Mouse (Mus musculus): ENCODE measurements around the gene Zmpste24. TPM values are rescaled to one million over a fixed set of nuclear protein-coding genes. Genes with fewer than 3 reads are reported as not detected.

Zmpste24 gene
- polyA plus RNA-seq, 1 experiment from 2014 or later, result 26.6 TPM

DNA sequence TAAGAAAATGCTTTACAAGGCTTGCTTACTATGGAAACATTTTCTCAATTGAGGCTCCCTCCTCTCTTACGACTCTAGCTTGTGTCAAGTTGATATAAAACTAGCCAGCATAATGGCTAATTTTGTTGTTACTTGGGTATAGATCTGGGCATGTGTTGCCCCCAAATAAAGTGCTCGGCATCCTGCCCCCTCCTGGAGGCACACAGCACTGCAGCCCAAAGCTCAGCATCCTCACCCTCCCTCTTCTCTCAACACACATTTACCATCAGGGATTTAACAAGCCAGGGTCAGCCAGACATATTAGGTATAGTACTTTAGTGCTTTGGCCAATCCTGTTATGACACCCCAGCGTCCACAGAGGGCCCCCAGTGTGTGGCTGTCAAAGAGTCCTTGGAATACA, 41.7 kb downstream of the Zmpste24 start:
- Histone ChIP-seq H3K4me3 (no peak overlapping the region), H3K27ac (replicated peaks) (no peak overlapping the region), H3K4me2 (replicated peaks) (no peak overlapping the region), H3K4me1 (no peaks in the 10 kb centered on the region), H3K9ac (replicated peaks) (no peak overlapping the region), H3K36me3 (peaks cover 16% of the 10 kb centered on the region; the same call in 1 of the 2 replicates), H3K9me3 (no peaks in the 10 kb centered on the region), H3K27me3 (no peaks in the 10 kb centered on the region)
- WGBS, result 41% methylated on average over 3 of the region's 3 CpGs
- ATAC-seq (replicated peaks), result no peak

DNA sequence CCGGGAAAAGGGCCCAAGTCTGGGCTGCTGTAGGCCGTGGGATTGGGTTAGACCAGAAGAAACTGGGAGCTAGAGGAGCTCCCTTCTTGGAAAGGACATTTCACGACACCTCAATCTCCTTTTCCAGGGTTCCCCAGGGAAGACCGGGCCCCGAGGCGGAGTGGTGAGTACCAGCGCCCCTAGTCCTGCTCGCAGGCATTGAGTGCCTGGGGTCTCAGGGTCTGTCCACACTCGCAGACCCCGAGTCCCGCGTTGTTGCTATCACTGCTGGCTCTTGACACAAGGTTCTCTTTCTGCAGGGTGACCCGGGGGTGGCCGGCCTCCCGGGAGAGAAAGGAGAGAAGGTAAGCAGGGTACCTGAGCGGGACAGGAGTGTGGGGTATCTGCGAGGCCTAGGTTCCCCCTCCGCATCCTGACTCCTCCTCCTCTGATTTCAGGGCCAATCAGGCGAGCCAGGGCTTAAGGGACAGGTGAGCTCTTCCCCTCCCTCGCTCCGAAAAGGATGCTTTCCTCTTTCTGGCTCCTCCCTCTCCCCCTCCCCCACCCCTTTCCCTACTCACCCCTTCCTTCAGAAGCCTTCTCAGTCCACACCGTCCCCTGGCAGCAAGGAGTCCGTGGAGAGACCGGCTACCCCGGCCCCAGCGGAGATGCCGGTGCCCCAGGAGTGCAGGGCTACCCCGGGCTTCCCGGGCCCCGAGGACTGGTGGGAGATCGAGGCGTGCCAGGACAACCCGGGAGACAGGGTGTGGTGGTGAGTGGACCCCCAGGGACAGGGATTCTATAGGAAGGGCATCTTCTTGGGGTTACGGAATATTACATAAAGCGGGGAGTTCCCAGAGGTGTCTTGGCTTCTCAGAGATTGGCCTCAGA, 45.4 kb downstream of the Zmpste24 start:
- H3K36me3 ChIP-seq, result no peaks in the 10 kb centered on the region
- WGBS, result 11% methylated on average over 35 of the region's 35 CpGs

DNA sequence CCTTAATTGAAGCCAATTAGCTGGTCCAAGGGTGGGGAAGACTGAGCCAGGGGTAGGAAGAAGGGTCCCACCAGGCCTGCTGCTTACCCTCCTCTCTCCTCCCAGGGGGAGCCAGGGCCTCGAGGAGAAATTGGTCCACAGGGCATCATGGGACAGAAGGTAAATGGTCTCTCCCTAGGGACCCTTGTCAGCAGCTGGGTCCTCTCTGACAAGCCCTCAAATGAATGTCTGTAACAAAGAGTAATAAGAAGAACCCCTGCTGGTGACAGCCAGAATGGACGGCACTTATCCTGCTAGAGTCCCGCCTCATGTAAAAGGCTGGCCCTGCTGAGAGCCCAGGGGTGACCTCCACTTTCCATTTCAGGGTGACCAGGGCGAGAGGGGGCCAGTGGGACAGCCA, 46.2 kb downstream of the Zmpste24 start:
- no peak for ATAC-seq (replicated peaks)
- Histone ChIP-seq H3K36me3 (no peaks in the 10 kb centered on the region), H3K9me3 (no peaks in the 10 kb centered on the region), H3K4me2 (replicated peaks) (no peak overlapping the region), H3K4me3 (no peak overlapping the region), H3K27me3 (no peaks in the 10 kb centered on the region), H3K4me1 (no peaks in the 10 kb centered on the region), H3K9ac (replicated peaks) (no peak overlapping the region), H3K27ac (replicated peaks) (no peak overlapping the region)
- 24% methylated on average over 4 of the region's 4 CpGs for WGBS

More for the DNA sequence above, 45.4 kb downstream of the Zmpste24 start:
- H3K4me2 ChIP-seq (replicated peaks), result peak overlapping the region; percentile 31
- H3K9ac ChIP-seq (replicated peaks), result no peak overlapping the region
- H3K4me1 ChIP-seq, result no peaks in the 10 kb centered on the region
- peak overlapping the region; percentile 21 for H3K4me3 ChIP-seq
- H3K27me3 ChIP-seq, result no peaks in the 10 kb centered on the region
- peak; percentile 65 for ATAC-seq (replicated peaks)
- no peaks in the 10 kb centered on the region for H3K9me3 ChIP-seq
- no peak overlapping the region for H3K27ac ChIP-seq (replicated peaks)

DNA sequence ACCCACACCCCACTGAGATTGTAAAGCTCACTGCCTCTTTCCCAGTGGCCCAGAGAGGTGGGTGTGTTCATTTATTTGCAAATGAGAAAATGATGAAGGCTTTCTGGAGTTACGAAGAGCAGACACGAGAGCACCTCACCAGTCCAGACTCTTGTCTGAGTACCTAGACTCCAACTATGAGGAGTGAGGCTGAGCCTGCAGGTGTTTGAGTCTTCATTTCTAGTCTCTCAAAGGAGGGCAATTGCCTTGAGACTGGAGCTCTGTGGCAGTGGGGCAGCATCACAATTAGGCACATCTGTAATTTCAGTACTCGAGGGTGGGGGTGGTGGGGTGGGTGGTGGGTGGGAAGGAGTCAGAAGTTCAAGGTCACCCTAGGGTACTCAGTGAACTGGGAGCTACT, 55.1 kb downstream of the Zmpste24 start:
- no peak for ATAC-seq (replicated peaks)
- H3K4me2 ChIP-seq (replicated peaks), result no peak overlapping the region
- no peak overlapping the region for H3K27ac ChIP-seq (replicated peaks)
- no peaks in the 10 kb centered on the region for H3K9me3 ChIP-seq
- peaks cover 21% of the 10 kb centered on the region for H3K27me3 ChIP-seq
- H3K4me1 ChIP-seq, result peaks cover 20% of the 10 kb centered on the region
- 60% methylated on average over 3 of the region's 3 CpGs for WGBS
- no peak overlapping the region for H3K4me3 ChIP-seq
- H3K36me3 ChIP-seq, result no peaks in the 10 kb centered on the region
- H3K9ac ChIP-seq (replicated peaks), result no peak overlapping the region

DNA sequence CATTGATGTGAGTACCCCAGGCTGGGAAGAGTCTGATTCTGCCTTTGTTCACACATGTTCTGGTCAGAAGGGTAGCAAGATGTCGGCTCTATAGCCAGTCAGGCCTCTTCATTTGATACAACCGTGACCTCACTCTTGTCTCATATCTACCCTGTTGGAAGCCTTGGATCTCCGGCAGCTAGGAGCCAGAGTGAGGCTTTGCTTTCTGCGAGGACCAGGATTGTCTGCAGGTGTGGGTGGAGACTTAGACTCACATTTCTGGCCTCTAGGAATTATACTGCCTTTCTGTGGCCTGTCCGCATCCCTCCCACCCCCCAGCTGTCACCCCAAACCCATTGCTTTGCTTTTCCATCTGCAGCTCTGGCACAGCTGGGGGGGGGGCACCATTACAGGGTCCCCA, 55.6 kb downstream of the Zmpste24 start:
- H3K27ac ChIP-seq (replicated peaks), result no peak overlapping the region
- H3K36me3 ChIP-seq, result no peaks in the 10 kb centered on the region
- H3K9ac ChIP-seq (replicated peaks), result no peak overlapping the region
- H3K4me1 ChIP-seq, result peaks cover 20% of the 10 kb centered on the region
- no peaks in the 10 kb centered on the region for H3K9me3 ChIP-seq
- H3K4me2 ChIP-seq (replicated peaks), result no peak overlapping the region
- peaks cover 21% of the 10 kb centered on the region for H3K27me3 ChIP-seq
- 65% methylated on average over 5 of the region's 5 CpGs for WGBS
- no peak overlapping the region for H3K4me3 ChIP-seq
- ATAC-seq (replicated peaks), result no peak

DNA sequence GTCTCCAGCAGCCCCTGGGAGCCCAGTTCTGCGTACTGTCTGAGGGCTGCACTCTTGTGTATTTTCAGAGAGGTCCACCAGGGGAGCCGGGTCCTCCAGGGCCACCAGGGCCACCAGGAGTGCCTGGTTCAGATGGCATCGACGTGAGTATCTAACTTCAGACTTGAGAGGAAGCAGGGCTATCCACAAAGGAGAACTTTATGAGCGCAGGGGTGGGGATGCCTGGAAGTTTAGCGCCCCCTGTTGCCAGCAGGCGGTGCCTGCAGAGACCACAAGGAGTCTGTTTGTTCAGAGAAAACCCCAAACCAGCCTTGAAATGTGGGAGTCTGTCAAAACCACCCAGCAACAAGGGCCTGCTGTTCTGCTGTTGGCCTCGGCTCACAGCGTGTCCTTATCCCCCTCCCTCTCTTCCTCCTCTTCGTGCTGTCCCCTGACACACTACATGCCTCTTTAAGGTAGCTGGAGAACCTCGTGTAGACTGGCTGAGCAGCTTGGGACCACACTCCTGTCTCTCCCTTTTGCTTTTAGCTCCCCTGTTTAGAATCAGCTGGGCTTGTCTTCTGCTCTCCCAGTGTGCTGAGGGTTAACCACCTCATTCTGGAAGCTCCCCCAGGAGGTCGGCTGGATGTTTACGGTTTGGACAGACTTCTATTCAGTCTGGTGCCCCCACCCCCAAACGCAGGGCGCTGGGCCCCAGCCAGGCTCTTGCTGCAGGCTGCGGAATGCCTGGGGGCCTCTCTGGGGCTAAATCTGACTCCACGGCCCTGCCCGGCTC, 57.0 kb downstream of the Zmpste24 start:
- no peaks in the 10 kb centered on the region for H3K9me3 ChIP-seq
- H3K9ac ChIP-seq (replicated peaks), result no peak overlapping the region
- no peak overlapping the region for H3K4me3 ChIP-seq
- H3K27ac ChIP-seq (replicated peaks), result peak overlapping the region; percentile 35
- H3K36me3 ChIP-seq, result no peaks in the 10 kb centered on the region
- ATAC-seq (replicated peaks), result peak; percentile 65
- no peak overlapping the region; the same call in 1 of the 2 replicates for H3K4me2 ChIP-seq (replicated peaks)
- WGBS, result 9% methylated on average over 18 of the region's 18 CpGs
- H3K4me1 ChIP-seq, result peaks cover 20% of the 10 kb centered on the region
- peaks cover 21% of the 10 kb centered on the region for H3K27me3 ChIP-seq

DNA sequence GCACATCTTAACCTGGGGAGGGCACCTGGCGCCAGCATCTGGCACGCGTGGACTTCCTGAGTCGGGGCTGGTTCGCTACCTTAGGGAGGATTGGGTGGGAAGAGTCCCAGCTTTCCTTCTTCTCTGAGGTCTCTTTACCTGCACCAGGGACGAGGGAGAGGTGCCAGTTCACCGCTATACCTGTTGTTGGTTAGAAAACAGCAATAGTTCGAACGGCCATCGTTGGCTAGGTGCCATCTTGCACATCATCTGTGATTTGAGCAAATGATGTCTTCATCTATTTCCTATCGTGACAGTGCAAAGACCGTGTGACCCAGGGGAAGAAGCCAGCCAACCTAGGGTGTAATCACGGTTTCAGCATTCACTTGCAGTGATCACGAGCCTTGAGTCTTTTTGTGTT, 57.7 kb downstream of the Zmpste24 start:
- Histone ChIP-seq H3K4me3 (peak overlapping the region; percentile 41; the same call in 1 of the 2 replicates), H3K4me2 (replicated peaks) (peak overlapping the region; percentile 61), H3K9me3 (no peaks in the 10 kb centered on the region), H3K9ac (replicated peaks) (no peak overlapping the region), H3K4me1 (peaks cover 20% of the 10 kb centered on the region), H3K36me3 (no peaks in the 10 kb centered on the region), H3K27me3 (peaks cover 21% of the 10 kb centered on the region), H3K27ac (replicated peaks) (no peak overlapping the region)
- ATAC-seq (replicated peaks), result no peak
- WGBS, result 59% methylated on average over 14 of the region's 14 CpGs

DNA sequence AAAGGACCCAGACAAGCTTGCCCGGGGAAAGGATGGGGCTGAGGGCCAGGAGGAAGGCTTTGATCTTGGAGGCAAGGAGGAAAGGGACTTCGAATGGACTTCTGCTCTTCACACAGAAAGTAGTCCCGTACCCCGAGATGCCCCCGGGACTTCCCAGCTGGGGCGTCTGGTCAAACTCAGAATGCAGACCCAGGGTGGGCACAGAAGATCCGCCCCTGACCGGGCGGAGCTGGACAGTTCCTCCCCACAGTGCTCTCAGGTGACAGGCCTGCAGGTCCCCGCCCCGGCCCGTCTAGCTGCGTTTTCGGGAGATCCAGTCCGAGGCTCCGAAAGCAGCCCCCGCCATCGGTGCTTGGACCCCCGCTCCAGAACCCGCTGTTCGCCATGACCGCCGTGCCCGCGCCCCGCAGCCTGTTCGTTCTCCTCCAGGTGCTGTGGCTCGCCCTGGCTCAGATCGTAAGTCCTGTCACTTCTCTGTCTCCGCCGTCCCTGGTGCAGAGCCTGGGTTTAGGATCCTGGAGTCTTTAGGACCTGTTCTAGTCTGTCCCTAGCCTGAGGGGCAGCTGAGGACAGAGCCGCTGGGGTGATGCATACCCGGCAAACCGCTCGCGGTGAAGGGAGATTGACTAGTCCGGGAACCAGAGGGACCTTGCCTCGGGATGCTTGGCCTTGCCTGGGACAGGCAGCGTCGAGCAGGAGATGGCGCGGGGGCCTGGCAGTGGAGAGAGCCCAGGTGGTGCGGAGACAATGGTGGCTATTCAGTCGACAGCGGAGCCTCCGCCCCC, 58.5 kb downstream of the Zmpste24 start, which contains the start of gene Col9a2:
TSS of gene Col9a2 (plus strand) at position 55 of the 785 bp plus-strand sequence.
- 6% methylated on average over 46 of the region's 46 CpGs for WGBS
- peak within 1 kb of the TSS; percentile 41 for H3K4me3 ChIP-seq
- ATAC-seq (replicated peaks), result no peak; the same call in 1 of the 2 replicates
- H3K27me3 ChIP-seq, result peaks cover 21% of the 10 kb centered on the region
- H3K36me3 ChIP-seq, result no peaks in the 10 kb centered on the region
- peak within 1 kb of the TSS; percentile 61 for H3K4me2 ChIP-seq (replicated peaks)
- peak within 1 kb of the TSS; percentile 37 for H3K9ac ChIP-seq (replicated peaks)
- H3K27ac ChIP-seq (replicated peaks), result no peak within 1 kb of the TSS
- H3K9me3 ChIP-seq, result no peaks in the 10 kb centered on the region
- H3K4me1 ChIP-seq, result peaks cover 20% of the 10 kb centered on the region

DNA sequence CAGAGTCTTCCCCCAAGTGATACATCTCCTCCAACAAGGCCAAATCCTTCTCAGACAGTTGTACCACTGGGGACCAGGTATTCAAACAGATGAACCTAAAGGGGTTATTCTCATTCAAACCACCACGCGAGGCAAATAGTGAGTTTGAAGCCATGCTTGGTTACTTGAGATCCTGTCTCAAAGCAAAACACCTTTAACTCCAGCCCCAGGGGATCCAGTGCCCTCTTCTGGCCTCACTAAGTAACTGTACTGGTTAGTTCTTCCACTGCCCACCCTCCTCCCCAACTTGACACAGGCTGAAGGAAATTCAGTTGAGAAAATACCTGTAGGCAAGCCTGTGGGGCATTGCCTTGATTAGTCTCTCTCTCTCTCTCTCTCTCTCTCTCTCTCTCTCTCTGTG, 65.0 kb downstream of the Zmpste24 start:
- no peak overlapping the region for H3K27ac ChIP-seq (replicated peaks)
- no peaks in the 10 kb centered on the region for H3K36me3 ChIP-seq
- no peak overlapping the region for H3K4me2 ChIP-seq (replicated peaks)
- 79% methylated on average over 2 of the region's 2 CpGs for WGBS
- no peak overlapping the region for H3K4me3 ChIP-seq
- H3K9me3 ChIP-seq, result no peaks in the 10 kb centered on the region
- no peak overlapping the region for H3K9ac ChIP-seq (replicated peaks)
- no peak for ATAC-seq (replicated peaks)
- no peaks in the 10 kb centered on the region for H3K27me3 ChIP-seq
- H3K4me1 ChIP-seq, result no peaks in the 10 kb centered on the region

DNA sequence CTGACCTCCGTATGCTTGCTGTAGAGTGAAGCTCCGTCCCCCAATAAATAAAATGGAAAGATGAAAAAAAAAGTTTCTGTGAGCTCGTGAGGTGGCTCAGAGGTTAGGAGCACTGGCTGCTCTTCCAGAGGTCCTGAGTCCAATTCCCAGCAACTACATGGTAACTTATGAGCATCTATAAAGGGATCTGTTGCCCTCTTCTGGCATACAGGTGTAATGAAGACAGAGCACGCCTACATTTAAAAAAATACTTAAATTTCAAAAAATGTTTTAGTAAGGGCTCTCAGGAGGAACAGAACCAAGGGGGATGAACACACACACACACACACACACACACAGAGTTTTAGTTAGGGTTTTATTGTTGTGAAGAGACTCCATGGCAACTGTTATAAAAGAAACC, 66.6 kb downstream of the Zmpste24 start:
- Histone ChIP-seq H3K4me1 (no peaks in the 10 kb centered on the region), H3K4me2 (replicated peaks) (no peak overlapping the region), H3K9ac (replicated peaks) (no peak overlapping the region), H3K27me3 (no peaks in the 10 kb centered on the region), H3K9me3 (no peaks in the 10 kb centered on the region), H3K27ac (replicated peaks) (no peak overlapping the region), H3K4me3 (no peak overlapping the region), H3K36me3 (no peaks in the 10 kb centered on the region)
- ATAC-seq (replicated peaks), result no peak
- 62% methylated on average over 4 of the region's 4 CpGs for WGBS

DNA sequence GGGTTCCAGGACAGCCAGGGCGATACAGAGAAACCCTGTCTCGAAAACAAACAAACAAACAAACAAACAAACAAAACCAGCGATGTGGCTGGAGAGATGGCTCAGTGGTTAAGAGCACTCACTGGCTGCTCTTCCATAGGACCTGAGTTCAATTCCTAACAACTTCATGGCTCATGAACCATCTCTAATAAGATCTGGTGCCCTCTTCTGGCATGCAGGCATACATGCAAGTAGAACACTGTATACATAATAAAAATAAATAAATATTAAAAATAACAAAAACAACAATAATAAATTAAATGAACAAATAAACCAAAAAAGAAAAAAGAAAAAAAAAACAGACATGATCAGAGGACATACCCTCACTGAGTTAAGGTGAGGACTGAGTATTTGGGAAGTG, 68.4 kb downstream of the Zmpste24 start:
- no peak overlapping the region for H3K9ac ChIP-seq (replicated peaks)
- H3K4me1 ChIP-seq, result no peaks in the 10 kb centered on the region
- ATAC-seq (replicated peaks), result no peak
- H3K27ac ChIP-seq (replicated peaks), result no peak overlapping the region
- WGBS, result 78% methylated on average over 3 of the region's 3 CpGs
- H3K36me3 ChIP-seq, result no peaks in the 10 kb centered on the region
- H3K4me2 ChIP-seq (replicated peaks), result no peak overlapping the region
- no peaks in the 10 kb centered on the region for H3K27me3 ChIP-seq
- no peaks in the 10 kb centered on the region for H3K9me3 ChIP-seq
- H3K4me3 ChIP-seq, result no peak overlapping the region

Measured in forebrain, embryonic 15.5 days (tissue).